Mouse (Mus musculus) B cell, adult 67 days (primary cell): Measurements from ENCODE around the gene Emcn. TPM values are rescaled to one million over a fixed set of nuclear protein-coding genes. Genes with fewer than 3 reads are reported as not detected.

Experiments used
- total RNA-seq, 2 experiments: library from RNA; stranded (reverse); gene quantifications; 4 replicates each; pipeline ENCODE4 v1.2.4; 2023

Gene Emcn
- not detected for total RNA-seq

GRCm38 (mm10) chr3:137340938-137341337, at the start of gene Emcn:
TSS of gene Emcn (plus strand) at chr3:137341067.

